Mouse (Mus musculus) embryonic fibroblast, embryonic 13.5 days (primary cell): ENCODE data around the gene Spred1.

Experiments used
- CTCF ChIP-seq: IDR thresholded peaks from 2 replicates; pipeline ENCODE4 v1.5.1; 2011; ENCODE audit warnings: mild to moderate bottlenecking, control low read depth, low read length, moderate library complexity, borderline replicate concordance; ENCODE audit not compliant: insufficient read depth
- POLR2A ChIP-seq: IDR thresholded peaks from 2 replicates; pipeline ENCODE4 v1.6.1; 2011; ENCODE audit warnings: low read depth, mild to moderate bottlenecking, control low read depth, low read length, moderate library complexity

GRCm38 (mm10) chr2:117133541-117133940 is 12.4 kb downstream of the Spred1 start:
- TF ChIP-seq POLR2A (no peak), CTCF (no peak)
